Mouse (Mus musculus) CH12.LX (cell line): ENCODE results near the gene Tsg101. TPM values are rescaled to one million over a fixed set of nuclear protein-coding genes. Genes with fewer than 3 reads are reported as not detected.
A peak's percentile ranks its signal among the peaks of the same experiment; 100 is the strongest.

Source experiments
- DNase-seq: peaks from one replicate; pipeline ENCODE4 v3.0.0-alpha.2; 2013; ENCODE audit errors: extremely low read depth
- H3K27ac ChIP-seq: 2 replicates; pipeline ENCODE4 v1.5.1; 2012; ENCODE audit warnings: low read depth, mild to moderate bottlenecking, control low read depth, moderate library complexity; ENCODE audit not compliant: insufficient read depth
- H3K27me3 ChIP-seq: replicated peaks from 2 replicates; pipeline ENCODE3; 2012; ENCODE audit warnings: inconsistent platforms
- H3K36me3 ChIP-seq, 2 experiments: replicated peaks in 1 of 2; 2 replicates each; pipeline versions ENCODE3 to v1.6.1; 2012; ENCODE audit warnings: inconsistent platforms in 1 of 2, low read length in 1 of 2, mild to moderate bottlenecking in 1 of 2, mixed read lengths in 1 of 2, moderate library complexity in 1 of 2; ENCODE audit not compliant: control insufficient read depth in 1 of 2, insufficient read depth in 1 of 2
- H3K4me1 ChIP-seq, 2 experiments: 2 replicates each; pipeline ENCODE4 v1.6.1; 2012; ENCODE audit warnings: inconsistent platforms in 1 of 2, moderate library complexity in 1 of 2; ENCODE audit not compliant: insufficient read depth in 2 of 2, control insufficient read depth in 1 of 2
- H3K4me2 ChIP-seq: 2 replicates; pipeline ENCODE4 v1.6.1; 2012; ENCODE audit warnings: low read depth, mild to moderate bottlenecking, control low read depth; ENCODE audit not compliant: poor library complexity, insufficient read depth, severe bottlenecking
- H3K4me3 ChIP-seq, 3 experiments: fragments of 150-350 bp in 1 of 3; sonication (generic) in 1 of 3; replicated peaks in 1 of 3; 2 replicates each; pipeline versions ENCODE3 to v1.5.1; 2011 to 2012; ENCODE audit warnings: low read depth in 2 of 3, low read length in 2 of 3, mild to moderate bottlenecking in 2 of 3, moderate library complexity in 2 of 3, control low read depth in 1 of 3, improper control_type of control experiment in 1 of 3, inconsistent platforms in 1 of 3, mixed read lengths in 1 of 3; ENCODE audit not compliant: poor library complexity in 1 of 3
- H3K79me2 ChIP-seq: replicated peaks from 2 replicates; pipeline ENCODE4 v1.6.1; 2012; ENCODE audit warnings: mild to moderate bottlenecking, moderate library complexity; ENCODE audit not compliant: control insufficient read depth, poor library complexity, insufficient read depth, severe bottlenecking; ENCODE audit errors: extremely low read depth
- H3K9ac ChIP-seq: 2 replicates; pipeline ENCODE4 v1.6.1; 2012; ENCODE audit warnings: low read depth, mild to moderate bottlenecking, control low read depth, moderate library complexity; ENCODE audit not compliant: insufficient read depth
- H3K9me3 ChIP-seq: replicated peaks from 2 replicates; pipeline ENCODE3; 2012; ENCODE audit warnings: low read length, inconsistent platforms, mixed read lengths
- BHLHE40 ChIP-seq: IDR thresholded peaks from 2 replicates; pipeline ENCODE4 v1.6.1; 2011; ENCODE audit warnings: mild to moderate bottlenecking, low read depth, low read length, improper control_type of control experiment
- CHD2 ChIP-seq: IDR thresholded peaks from 2 replicates; pipeline ENCODE4 v1.6.1; 2011; ENCODE audit warnings: low read length, improper control_type of control experiment
- CTCF ChIP-seq, 2 experiments: IDR thresholded peaks in 1 of 2; conservative IDR thresholded peaks in 1 of 2; 2 replicates each; pipeline ENCODE4 v1.5.1; 2011 to 2012; ENCODE audit warnings: low read depth in 2 of 2, low read length in 2 of 2, improper control_type of control experiment in 1 of 2, inconsistent platforms in 1 of 2, mild to moderate bottlenecking in 1 of 2, moderate library complexity in 1 of 2
- E2F4 ChIP-seq: IDR thresholded peaks from 2 replicates; pipeline ENCODE4 v1.6.1; 2011; ENCODE audit warnings: low read depth, low read length, improper control_type of control experiment; ENCODE audit not compliant: insufficient replicate concordance
- EP300 ChIP-seq: IDR thresholded peaks from 2 replicates; pipeline ENCODE4 v1.6.1; 2011; ENCODE audit warnings: low read length, improper control_type of control experiment
- JUN ChIP-seq: IDR thresholded peaks from 2 replicates; pipeline ENCODE4 v1.6.1; 2011; ENCODE audit warnings: low read depth, mild to moderate bottlenecking, low read length, improper control_type of control experiment, moderate library complexity; ENCODE audit not compliant: insufficient read depth
- KAT2A ChIP-seq: IDR thresholded peaks from 2 replicates; pipeline ENCODE4 v1.6.1; 2012; ENCODE audit warnings: low read length, improper control_type of control experiment, inconsistent platforms; ENCODE audit not compliant: insufficient replicate concordance
- MYC ChIP-seq: IDR thresholded peaks from 2 replicates; pipeline ENCODE4 v1.6.1; 2011; ENCODE audit warnings: low read depth, mild to moderate bottlenecking, improper control_type of control experiment, low read length
- NRF1 ChIP-seq: IDR thresholded peaks from 2 replicates; pipeline ENCODE4 v1.6.1; 2014; ENCODE audit warnings: low read depth, mild to moderate bottlenecking, inconsistent platforms, low read length, improper control_type of control experiment, moderate library complexity
- POLR2A ChIP-seq: IDR thresholded peaks from 2 replicates; pipeline ENCODE4 v1.6.1; 2011; ENCODE audit warnings: low read depth, mild to moderate bottlenecking, improper control_type of control experiment, low read length
- UBTF ChIP-seq: IDR thresholded peaks from 2 replicates; pipeline ENCODE4 v1.6.1; 2012; ENCODE audit warnings: low read depth, mild to moderate bottlenecking, inconsistent platforms, low read length, improper control_type of control experiment, moderate library complexity
- USF1 ChIP-seq: IDR thresholded peaks from 2 replicates; pipeline ENCODE4 v1.6.1; 2014; ENCODE audit warnings: low read depth, mild to moderate bottlenecking, inconsistent platforms, low read length, improper control_type of control experiment
- ZC3H11A ChIP-seq: IDR thresholded peaks from 2 replicates; pipeline ENCODE4 v1.6.1; 2012; ENCODE audit warnings: low read depth, mild to moderate bottlenecking, inconsistent platforms, low read length, improper control_type of control experiment
- dilution Hi-C: fragments of 300-500 bp; cut with MboI; formaldehyde crosslinking; loops from 2 replicates; pipeline ENCODE4 v1.14.3; 2020; ENCODE audit warnings: low sequenced_read_pairs; ENCODE audit not compliant: extremely low pct_unique_long_range_greater_than_20kb, extremely low pct_ligation_motif_present
- in situ Hi-C: fragments of 300-500 bp; cut with MboI; formaldehyde crosslinking; loops from 3 replicates; pipeline ENCODE4 v1.14.3; 2019; ENCODE audit warnings: low sequenced_read_pairs, low pct_ligation_motif_present, low pct_unique_long_range_greater_than_20kb, mixed read lengths
- polyA plus RNA-seq: library from polyadenylated mRNA; unstranded; fragments of >175 nt; gene quantifications from 2 replicates; pipeline ENCODE4 v1.2.1, GENCODE M21; 2012; ENCODE audit warnings: low read depth; ENCODE audit not compliant: insufficient read length
- total RNA-seq, 2 experiments: library from RNA; depleted of rRNA; stranded (reverse); fragments of 300-350 nt in 1 of 2; fragments of >200 nt in 1 of 2; gene quantifications; 2 replicates each; pipeline ENCODE4 v1.2.3; 2012 to 2014

The Tsg101 gene
- total and polyA plus RNA-seq, 3 experiments = 19.8 to 93.5 (median 46.0) TPM

- Histone ChIP-seq H3K4me3 (no peak overlapping the region), H3K27me3 (no peaks in the 10 kb centered on the region), H3K36me3 (peaks cover 62 to 79% of the 10 kb centered on the region in 2 experiments), H3K27ac (no peak overlapping the region), H3K4me1 (peaks cover 0 to 20% of the 10 kb centered on the region in 2 experiments; a peak in 2 of 4 replicates), H3K9me3 (no peaks in the 10 kb centered on the region), H3K79me2 (peaks cover 15% of the 10 kb centered on the region), H3K4me2 (no peak overlapping the region), H3K9ac (no peak overlapping the region)
- dilution Hi-C loops = no loop called here
- DNase-seq = no peak
- TF ChIP-seq UBTF = no peak
- TF ChIP-seq CTCF (conservative IDR thresholded peaks at IDR 0.05 in 1 of 2, IDR thresholded peaks at IDR 0.05 in 1 of 2; ENCODE audit: low read depth in 2 of 2, low read length in 2 of 2) = peak; percentile 22 to 47; a peak in 3 of 4 replicates
- in situ Hi-C loops = no loop called here
Observed at GRCm38 (mm10) chr7:46851026-46851425, 68.7 kb downstream of the Tsg101 start.

GRCm38 (mm10) chr7:46849287-46849686 lies 70.5 kb downstream of the Tsg101 start:
- H3K9me3 ChIP-seq = no peaks in the 10 kb centered on the region
- dilution Hi-C loops (no loop called here), in situ Hi-C loops (loop anchor here (5.0 kb wide), 1 partner anchor 52 kb away; the partner anchor contains the start of genes Gtf2h1 and Hps5)
- DNase-seq = no peak
- no peaks in the 10 kb centered on the region for H3K27me3 ChIP-seq
- H3K27ac ChIP-seq = no peak overlapping the region
- peaks cover 0 to 21% of the 10 kb centered on the region in 2 experiments; a peak in 2 of 4 replicates for H3K4me1 ChIP-seq
- TF ChIP-seq USF1 (no peak), NRF1 (no peak), CHD2 (no peak), CTCF (conservative IDR thresholded peaks at IDR 0.05 in 1 of 2, IDR thresholded peaks at IDR 0.05 in 1 of 2; ENCODE audit: low read depth in 2 of 2, low read length in 2 of 2) (no peak), KAT2A (no peak), EP300 (no peak), POLR2A (no peak), ZC3H11A (no peak), BHLHE40 (no peak), E2F4 (no peak), JUN (no peak), MYC (no peak)
- no peak overlapping the region for H3K4me2 ChIP-seq
- peaks cover 18% of the 10 kb centered on the region for H3K79me2 ChIP-seq
- peaks cover 46 to 63% of the 10 kb centered on the region in 2 experiments for H3K36me3 ChIP-seq
- no peak overlapping the region for H3K9ac ChIP-seq
- no peak overlapping the region for H3K4me3 ChIP-seq
